Mouse (Mus musculus): Measurements from ENCODE around the gene Ccdc63. TPM values are rescaled to one million over a fixed set of nuclear protein-coding genes. Genes with fewer than 3 reads are reported as not detected.

Gene Ccdc63
- total RNA-seq, 4 experiments from 2014 or later: 0.37 TPM; not detected in 3

DNA sequence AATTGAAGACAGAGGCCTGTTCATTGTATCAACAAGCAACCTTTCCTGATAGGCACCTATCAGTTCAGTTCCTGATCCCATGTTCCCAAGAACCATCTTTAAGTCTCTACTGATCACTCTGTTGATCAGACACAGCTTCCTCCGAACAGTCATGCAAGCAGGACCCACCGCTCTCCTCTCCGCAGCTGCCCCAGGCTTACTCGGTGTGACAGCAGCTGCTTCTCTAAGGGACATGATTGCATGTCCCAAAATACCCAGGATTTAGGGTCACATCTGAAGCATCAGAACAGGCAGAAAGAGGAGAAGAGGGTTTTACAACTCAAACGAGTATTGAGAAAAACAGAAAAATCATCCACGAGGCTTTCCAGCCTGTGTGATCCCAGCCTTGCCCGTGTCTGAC lies 55.3 kb downstream of the Ccdc63 start:
- no peak for DNase-seq (ENCODE audit: low spot score)

- no peak for DNase-seq (ENCODE audit: low spot score)
Measured at GRCm38 (mm10) chr5:122084470-122084869, 56.2 kb downstream of the Ccdc63 start.

GRCm38 (mm10) chr5:122083282-122083681 lies 57.3 kb downstream of the Ccdc63 start:
- DNase-seq (ENCODE audit: low spot score): no peak

DNA sequence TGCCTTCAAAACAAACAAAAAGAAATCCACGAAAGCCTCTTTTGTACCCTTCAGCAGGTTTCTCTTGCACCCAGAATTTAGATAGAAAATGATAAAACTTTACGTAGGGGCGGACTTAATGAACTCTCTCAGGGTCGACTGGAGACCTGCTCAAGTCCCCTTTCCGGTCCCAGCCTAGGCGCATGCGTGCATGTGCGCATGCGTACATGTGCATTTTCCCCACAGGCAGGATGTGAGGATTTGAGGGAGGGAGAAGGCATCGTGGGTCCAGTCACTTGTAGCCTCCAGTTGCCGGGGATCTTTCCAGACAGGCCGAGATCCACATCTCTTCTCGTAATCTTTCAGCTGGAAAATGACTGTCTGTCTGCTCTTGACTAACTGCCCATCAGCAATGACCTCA lies 59.2 kb downstream of the Ccdc63 start:
- no peak for DNase-seq (ENCODE audit: low spot score)

GRCm38 (mm10) chr5:122080930-122081329 lies 59.7 kb downstream of the Ccdc63 start:
- no peak for DNase-seq (ENCODE audit: low spot score)

- no peak for DNase-seq (ENCODE audit: low spot score)
Measured at GRCm38 (mm10) chr5:122079796-122080195, 60.8 kb downstream of the Ccdc63 start.

GRCm38 (mm10) chr5:122077244-122077643 lies 63.4 kb downstream of the Ccdc63 start:
- no peak for DNase-seq (ENCODE audit: low spot score)

DNA sequence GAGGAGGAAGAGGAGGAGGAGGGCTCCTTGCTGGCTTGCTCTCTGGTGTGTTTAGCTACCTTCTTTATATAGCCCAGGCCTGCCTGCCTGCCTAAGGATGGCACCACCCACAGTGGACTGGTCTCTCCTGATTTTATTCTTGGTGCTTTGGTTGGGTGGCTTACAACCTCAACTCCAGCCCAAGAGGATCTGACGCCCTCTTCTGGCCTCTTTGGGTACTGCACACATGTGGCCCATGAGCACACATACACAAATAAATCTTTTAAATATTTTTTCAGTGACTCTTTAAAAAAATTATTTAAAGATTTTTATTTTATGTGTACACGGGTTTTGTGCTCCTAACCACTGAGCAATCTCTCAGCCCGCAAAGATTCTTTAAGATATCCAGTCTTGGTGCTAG lies 64.9 kb downstream of the Ccdc63 start:
- DNase-seq (ENCODE audit: low spot score): no peak

DNA sequence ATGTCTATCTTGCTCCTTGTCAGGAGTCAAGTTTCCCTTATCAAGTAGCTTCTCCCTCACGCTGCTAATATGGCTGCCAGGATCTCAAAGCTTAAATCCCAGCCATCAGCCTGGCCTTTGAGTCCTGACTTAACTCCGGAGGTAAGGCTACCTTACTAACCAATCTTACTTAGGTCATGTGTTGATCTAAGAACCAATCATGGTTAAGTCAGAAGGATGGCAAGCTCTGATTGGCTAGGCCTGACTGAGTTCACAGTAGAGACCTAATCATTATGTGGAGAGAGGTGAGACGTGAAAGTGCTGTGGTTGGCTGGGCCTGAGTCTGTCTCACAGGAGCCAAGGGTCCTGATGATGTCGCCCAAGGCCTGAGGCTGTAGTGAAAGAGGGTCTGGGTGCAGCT lies 68.6 kb downstream of the Ccdc63 start:
- no peak for DNase-seq (ENCODE audit: low spot score)

- peak; percentile 51 for DNase-seq (ENCODE audit: low spot score)
Measured at GRCm38 (mm10) chr5:122070963-122071800, 69.4 kb downstream of the Ccdc63 start.

DNA sequence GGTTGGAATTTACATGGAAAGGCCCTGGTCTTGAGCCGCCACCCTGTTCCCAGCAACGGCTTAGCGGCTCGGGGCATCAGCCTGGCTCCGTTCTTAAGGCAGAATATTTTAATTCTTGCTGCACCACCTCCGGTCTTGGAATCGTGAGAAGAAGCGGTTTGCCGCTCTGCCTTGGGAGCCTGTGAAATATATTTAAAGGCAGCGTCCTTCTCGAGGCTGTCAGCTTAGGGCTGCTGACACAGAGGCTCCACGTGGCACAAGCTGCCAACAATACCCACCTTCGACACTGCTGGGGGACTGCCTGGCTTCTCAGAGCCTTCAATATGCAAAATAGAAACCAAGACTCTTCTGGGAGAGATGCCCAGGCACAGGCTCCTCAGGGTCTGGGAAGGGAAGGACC lies 72.1 kb downstream of the Ccdc63 start:
- no peak for DNase-seq (ENCODE audit: low spot score)

- no peak for DNase-seq (ENCODE audit: low spot score)
Measured at GRCm38 (mm10) chr5:122063204-122063933, 77.3 kb downstream of the Ccdc63 start.

GRCm38 (mm10) chr5:122062479-122062878 lies 78.1 kb downstream of the Ccdc63 start:
- DNase-seq (ENCODE audit: low spot score): no peak

GRCm38 (mm10) chr5:122060767-122061333 lies 79.8 kb downstream of the Ccdc63 start:
- DNase-seq (ENCODE audit: low spot score): no peak

DNA sequence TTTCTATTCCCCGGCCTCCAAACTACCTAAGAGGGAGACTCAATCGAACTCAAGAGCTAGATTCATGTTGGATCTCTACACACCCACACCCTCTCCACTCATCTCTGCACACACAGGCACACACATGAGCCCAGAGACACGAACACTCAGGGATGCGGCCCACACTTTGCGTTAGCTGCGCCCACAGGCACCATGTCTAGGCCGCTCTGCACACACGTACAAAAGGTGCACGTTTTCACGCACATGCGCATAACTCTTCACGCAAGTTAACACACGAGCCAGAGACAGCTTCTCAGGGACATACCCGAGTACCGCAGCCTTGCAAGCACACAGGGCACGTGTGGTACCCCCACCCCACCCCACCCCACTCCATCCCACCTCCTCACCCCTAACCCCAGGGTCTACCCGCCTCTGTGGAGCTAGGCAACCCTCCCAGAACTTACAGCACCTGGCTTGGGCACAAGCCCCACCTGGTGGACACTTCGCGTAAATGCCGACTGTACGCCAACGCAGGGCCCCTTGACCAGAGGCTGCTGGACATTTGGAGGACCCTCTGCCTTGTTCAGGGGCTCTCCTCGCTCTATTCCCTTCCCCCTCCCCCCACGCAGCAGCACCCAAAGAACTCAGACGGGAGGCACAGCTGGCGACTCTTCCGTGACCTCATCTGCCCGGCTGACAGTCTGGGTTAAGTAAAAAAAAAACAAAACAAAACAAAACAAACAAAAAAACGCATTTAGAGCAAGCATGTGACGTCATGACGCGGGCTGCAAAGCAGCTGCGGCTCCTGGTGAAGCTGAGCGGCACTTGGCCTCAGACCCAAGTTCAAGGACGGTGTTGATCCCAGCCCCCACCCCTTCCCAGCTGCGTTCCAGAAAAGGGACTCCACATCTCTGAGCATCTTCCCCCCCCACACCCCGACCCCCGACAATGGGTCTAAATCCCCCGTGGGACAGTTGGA lies 81.3 kb downstream of the Ccdc63 start:
- peak; percentile 37 for DNase-seq (ENCODE audit: low spot score)

Other genes starting within 250 kb of the Ccdc63 start
- 10 to 100 TPM; 16.1 to 21.3 (median 20.0) TPM for gene Cux2, start 90.7 kb downstream of the Ccdc63 start, total RNA-seq (2022)
- gene Myl2, start 39.9 kb downstream of the Ccdc63 start, total RNA-seq (2022): over 10,000 TPM; 21,987 to 25,864 (median 23,706) TPM
- 100 to 1,000 TPM in 3 of 4 experiments, 10 to 100 TPM in 1; 98.9 to 113 (median 108) TPM for gene Ppp1cc, start 17.5 kb upstream of the Ccdc63 start, total RNA-seq (2022)
- 1 to 10 TPM; 1.1 to 1.8 (median 1.5) TPM for gene Hvcn1, start 66.0 kb upstream of the Ccdc63 start, total RNA-seq (2022)
- gene Tctn1, start 123.6 kb upstream of the Ccdc63 start, total RNA-seq (2022): 1 to 10 TPM; 3.5 to 5.1 (median 3.8) TPM
- gene Pptc7, start 143.5 kb upstream of the Ccdc63 start, total RNA-seq (2022): 100 to 1,000 TPM; 103 to 141 (median 121) TPM
- gene Rad9b, start 213.4 kb upstream of the Ccdc63 start, total RNA-seq (2022): 1 to 10 TPM in 3 of 4 experiments, under 1 TPM in 1; 0.89 to 1.9 (median 1.3) TPM
- 100 to 1,000 TPM in 2 of 4 experiments, 10 to 100 TPM in 2; 91.9 to 113 (median 101) TPM for gene Vps29, start 213.5 kb upstream of the Ccdc63 start, total RNA-seq (2022)
- 10 to 100 TPM; 25.3 to 32.1 (median 30.4) TPM for gene Gpn3, start 231.1 kb upstream of the Ccdc63 start, total RNA-seq (2022)
- gene Fam216a, start 231.5 kb upstream of the Ccdc63 start, total RNA-seq (2022): 10 to 100 TPM; 11.6 to 14.3 (median 12.7) TPM